Mouse (Mus musculus) heart, embryonic 15.5 days (tissue): ENCODE results near the gene Crybb3. TPM values are rescaled to one million over a fixed set of nuclear protein-coding genes. Genes with fewer than 3 reads are reported as not detected.

Source experiments
- ATAC-seq: fragments of 200-750 bp; cut with Nextera tagmentation; replicated peaks from 2 replicates; pipeline ENCODE4 v1.8.0; 2017; ENCODE audit warnings: low read depth, moderate TSS enrichment; ENCODE audit not compliant: insufficient number of reproducible peaks, insufficient read depth, low FRiP score
- H3K27ac ChIP-seq: fragments of 300-500 bp; sonication (generic); 2 replicates; pipeline ENCODE4 v1.5.1; 2015; ENCODE audit warnings: mild to moderate bottlenecking, inconsistent platforms
- H3K27me3 ChIP-seq: fragments of 300-500 bp; sonication (generic); 2 replicates; pipeline ENCODE4 v1.6.1; 2015; ENCODE audit warnings: inconsistent platforms
- H3K36me3 ChIP-seq: fragments of 300-500 bp; sonication (generic); 2 replicates; pipeline ENCODE4 v1.6.1; 2015; ENCODE audit warnings: mild to moderate bottlenecking, inconsistent platforms
- H3K4me1 ChIP-seq: fragments of 300-500 bp; sonication (generic); replicated peaks from 2 replicates; pipeline ENCODE4 v1.6.1; 2015; ENCODE audit warnings: inconsistent platforms
- H3K4me2 ChIP-seq: fragments of 300-500 bp; sonication (generic); 2 replicates; pipeline ENCODE4 v1.6.1; 2015; ENCODE audit warnings: inconsistent platforms, mild to moderate bottlenecking, moderate library complexity
- H3K4me3 ChIP-seq: fragments of 300-500 bp; sonication (generic); 2 replicates; pipeline ENCODE4 v1.5.1; 2015; ENCODE audit warnings: mild to moderate bottlenecking, inconsistent platforms
- H3K9ac ChIP-seq: fragments of 300-500 bp; sonication (generic); 2 replicates; pipeline ENCODE4 v1.6.1; 2015; ENCODE audit warnings: mild to moderate bottlenecking, inconsistent platforms
- H3K9me3 ChIP-seq: fragments of 300-500 bp; sonication (generic); replicated peaks from 2 replicates; pipeline ENCODE4 v1.6.1; 2016; ENCODE audit warnings: inconsistent platforms
- WGBS: fragments of 180-500 bp; shearing (Covaris S2); methylation state at CpG from one replicate; pipeline ENCODE4 v1.1.7; 2015; ENCODE audit warnings: mixed read lengths; 5-methylcytosine and 5-hydroxymethylcytosine counted together
- polyA plus RNA-seq: library from polyadenylated mRNA; unstranded; fragments of >200 nt; fragmentation: Nextera tagmentation; extraction: Ambion mirVana; gene quantifications from 2 replicates; pipeline ENCODE4 v1.2.1, GENCODE M21; 2015

Gene Crybb3
- 0.83 and 1.5 TPM in 2 replicates for polyA plus RNA-seq

DNA sequence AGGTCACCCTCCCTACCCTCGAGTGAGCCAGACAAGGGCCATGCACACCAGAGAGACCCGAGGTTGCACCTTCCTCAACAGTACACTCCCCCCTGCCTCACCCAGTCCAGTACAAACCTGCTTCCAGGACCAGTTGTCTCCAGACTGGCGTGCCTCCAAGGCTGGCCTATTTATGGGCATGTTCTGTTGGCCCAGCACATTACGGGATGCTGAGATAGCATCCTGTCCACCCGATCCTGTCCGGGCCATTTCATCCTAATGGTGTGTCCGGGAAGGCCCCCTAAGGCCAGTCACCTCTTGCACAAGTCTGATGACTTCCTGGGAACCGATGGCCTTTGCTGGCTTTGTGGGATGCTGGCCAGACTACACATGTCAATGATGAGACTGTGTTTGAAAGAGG, at the start of gene Crybb3:
TSS of gene Crybb3 (minus strand) at position 146 of the 400 bp plus-strand sequence.
- no peak within 1 kb of the TSS for H3K9ac ChIP-seq
- peaks cover 25% of the 10 kb centered on the region for H3K4me1 ChIP-seq
- H3K9me3 ChIP-seq = no peaks in the 10 kb centered on the region
- WGBS = 53% methylated on average over 8 of the region's 8 CpGs
- no peaks in the 10 kb centered on the region for H3K36me3 ChIP-seq
- ATAC-seq = no peak
- no peak within 1 kb of the TSS for H3K27ac ChIP-seq
- H3K4me3 ChIP-seq = no peak within 1 kb of the TSS
- peaks cover 15% of the 10 kb centered on the region for H3K27me3 ChIP-seq
- peak within 1 kb of the TSS; percentile 47 for H3K4me2 ChIP-seq

DNA sequence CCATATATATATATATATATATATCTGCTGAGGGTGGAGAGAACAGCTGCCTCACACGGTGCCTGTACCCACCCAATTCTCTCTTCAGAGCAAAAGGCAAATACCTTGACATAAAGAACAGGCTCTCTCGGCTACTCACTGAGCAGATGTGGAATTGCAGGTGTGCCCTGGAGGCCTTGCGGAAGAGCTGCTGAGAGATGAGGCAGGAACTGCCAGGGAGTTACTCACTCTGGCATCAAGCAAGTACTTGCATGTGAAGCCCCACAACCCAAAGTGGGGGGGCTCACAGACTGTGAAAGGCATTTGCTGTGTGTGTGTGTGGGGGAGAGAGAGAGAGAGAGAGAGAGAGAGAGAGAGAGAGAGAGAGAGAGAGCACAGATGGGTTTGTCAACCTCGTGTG, 47.0 kb upstream of the Crybb3 start:
- H3K9ac ChIP-seq = no peak overlapping the region

DNA sequence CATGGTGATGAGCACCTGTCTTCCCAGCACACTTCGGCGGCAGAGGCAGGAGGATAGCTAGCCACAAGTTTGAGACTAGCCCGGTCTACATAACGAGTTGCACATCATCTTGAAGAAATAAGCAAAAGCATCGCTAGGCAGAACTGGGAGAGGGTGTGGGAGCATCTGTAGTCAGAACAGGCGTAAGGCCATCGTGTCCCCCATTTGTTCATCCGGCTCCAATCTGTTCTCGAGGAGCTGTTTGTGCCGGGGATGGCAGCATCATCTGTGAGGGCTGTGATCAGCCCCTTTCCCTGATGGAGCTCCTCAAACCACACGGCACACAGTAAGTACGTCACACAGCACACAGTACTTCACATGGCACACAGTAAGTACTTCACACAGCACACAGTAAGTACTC, 45.1 kb upstream of the Crybb3 start:
- H3K4me2 ChIP-seq = no peak overlapping the region
- peaks cover 60% of the 10 kb centered on the region for H3K4me1 ChIP-seq
- WGBS = 94% methylated on average over 12 of the region's 12 CpGs
- H3K9me3 ChIP-seq = no peaks in the 10 kb centered on the region
- H3K36me3 ChIP-seq = no peaks in the 10 kb centered on the region; the same call in 1 of the 2 replicates
- no peaks in the 10 kb centered on the region for H3K27me3 ChIP-seq
- H3K4me3 ChIP-seq = no peak overlapping the region
- H3K27ac ChIP-seq = no peak overlapping the region
- ATAC-seq = no peak
- no peak overlapping the region for H3K9ac ChIP-seq

More for the DNA sequence above, 47.0 kb upstream of the Crybb3 start:
- no peak overlapping the region for H3K4me2 ChIP-seq
- H3K9me3 ChIP-seq = no peaks in the 10 kb centered on the region
- no peak overlapping the region for H3K4me3 ChIP-seq
- no peaks in the 10 kb centered on the region; the same call in 1 of the 2 replicates for H3K36me3 ChIP-seq
- no peak for ATAC-seq
- peaks cover 60% of the 10 kb centered on the region for H3K4me1 ChIP-seq
- no peaks in the 10 kb centered on the region for H3K27me3 ChIP-seq
- 65% methylated on average over 4 of the region's 4 CpGs for WGBS
- H3K27ac ChIP-seq = no peak overlapping the region

DNA sequence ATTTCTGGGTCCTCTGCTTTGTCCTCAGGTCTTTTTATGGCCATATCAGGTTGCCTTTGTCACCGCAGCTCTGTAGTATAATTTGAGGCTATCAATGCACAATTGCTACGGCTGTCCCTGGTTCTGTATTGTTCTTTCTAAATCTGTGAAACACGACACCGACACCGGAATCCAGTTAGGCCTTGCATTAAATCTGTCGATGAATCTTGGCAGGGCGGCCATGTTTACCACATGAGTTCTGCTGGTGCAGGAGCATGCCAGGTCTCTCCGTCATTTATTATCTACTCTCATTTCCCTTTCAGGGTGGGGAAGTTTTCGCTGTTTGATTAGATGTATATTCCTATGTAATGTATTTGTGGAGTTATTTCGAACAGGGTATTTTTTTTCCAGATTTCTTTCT, 42.3 kb upstream of the Crybb3 start:
- Histone ChIP-seq H3K4me1 (peaks cover 71% of the 10 kb centered on the region), H3K4me2 (no peak overlapping the region), H3K9me3 (no peaks in the 10 kb centered on the region), H3K9ac (no peak overlapping the region), H3K27ac (peak overlapping the region; percentile 27; the same call in 1 of the 2 replicates), H3K4me3 (no peak overlapping the region), H3K27me3 (no peaks in the 10 kb centered on the region), H3K36me3 (no peaks in the 10 kb centered on the region)
- 59% methylated on average over 10 of the region's 10 CpGs for WGBS
- ATAC-seq = no peak

DNA sequence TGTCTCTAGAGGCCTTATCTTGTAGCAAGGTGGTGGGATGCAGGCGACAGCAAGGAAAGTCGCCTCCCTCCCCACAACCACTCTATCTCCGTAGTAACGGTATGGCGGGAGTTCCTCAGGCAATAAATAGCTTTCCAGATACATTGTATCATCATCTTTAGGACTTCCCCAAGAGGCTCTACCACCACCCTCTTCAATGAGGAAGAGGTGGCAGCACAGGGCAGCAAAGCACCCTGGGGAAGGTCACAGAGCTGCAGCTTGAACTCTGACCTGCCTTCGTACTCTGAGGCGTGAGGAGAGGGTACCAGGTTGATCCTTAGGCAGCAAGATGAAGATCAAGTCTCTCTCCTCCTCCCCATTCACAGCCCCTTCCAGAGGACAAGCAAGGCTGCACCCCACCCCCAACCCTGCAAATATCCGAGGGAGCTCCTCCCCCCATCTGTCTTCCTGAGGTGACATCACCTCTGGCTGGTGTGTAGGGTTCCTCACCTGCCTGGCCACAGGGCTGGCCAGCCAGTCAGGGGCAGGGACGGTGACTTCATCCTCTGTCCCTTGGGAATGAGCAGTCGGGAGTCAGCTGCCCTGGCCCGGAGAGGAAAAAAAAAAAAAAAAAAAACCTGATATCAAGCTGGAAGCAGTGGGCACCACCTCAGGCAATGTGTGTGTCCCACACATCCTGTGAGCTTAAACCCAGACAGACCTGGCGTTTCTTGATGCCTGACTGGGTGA, 41.1 kb upstream of the Crybb3 start:
- Histone ChIP-seq H3K4me1 (peaks cover 74% of the 10 kb centered on the region), H3K36me3 (no peaks in the 10 kb centered on the region), H3K9me3 (no peaks in the 10 kb centered on the region), H3K27ac (peak overlapping the region; percentile 59), H3K9ac (peak overlapping the region; percentile 19; the same call in 1 of the 2 replicates), H3K4me2 (0 out of 2 replicates have a peak overlapping the region, but pooled peaks have one; percentile 1), H3K27me3 (no peaks in the 10 kb centered on the region), H3K4me3 (no peak overlapping the region)
- ATAC-seq = peak; percentile 29; the same call in 1 of the 2 replicates
- 27% methylated on average over 12 of the region's 12 CpGs for WGBS

DNA sequence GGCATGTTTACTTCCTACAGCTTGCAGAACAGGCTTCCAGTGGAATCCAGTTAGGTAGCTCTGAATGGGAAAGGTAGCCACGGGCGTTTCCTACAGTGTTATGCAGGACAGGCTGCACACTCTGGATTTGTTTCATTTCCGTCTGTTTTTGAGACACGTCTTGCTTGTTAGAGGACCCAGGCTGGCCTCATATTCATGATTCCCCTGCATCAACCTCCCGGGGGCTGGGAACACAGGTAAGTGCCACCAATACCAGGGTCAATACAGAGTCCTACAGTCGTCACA, 40.1 kb upstream of the Crybb3 start:
- no peak for ATAC-seq
- Histone ChIP-seq H3K4me2 (no peak overlapping the region), H3K27ac (peak overlapping the region; percentile 59), H3K4me1 (peaks cover 72% of the 10 kb centered on the region), H3K36me3 (no peaks in the 10 kb centered on the region), H3K4me3 (no peak overlapping the region), H3K9ac (no peak overlapping the region), H3K27me3 (no peaks in the 10 kb centered on the region), H3K9me3 (no peaks in the 10 kb centered on the region)
- 71% methylated on average over 6 of the region's 6 CpGs for WGBS

DNA sequence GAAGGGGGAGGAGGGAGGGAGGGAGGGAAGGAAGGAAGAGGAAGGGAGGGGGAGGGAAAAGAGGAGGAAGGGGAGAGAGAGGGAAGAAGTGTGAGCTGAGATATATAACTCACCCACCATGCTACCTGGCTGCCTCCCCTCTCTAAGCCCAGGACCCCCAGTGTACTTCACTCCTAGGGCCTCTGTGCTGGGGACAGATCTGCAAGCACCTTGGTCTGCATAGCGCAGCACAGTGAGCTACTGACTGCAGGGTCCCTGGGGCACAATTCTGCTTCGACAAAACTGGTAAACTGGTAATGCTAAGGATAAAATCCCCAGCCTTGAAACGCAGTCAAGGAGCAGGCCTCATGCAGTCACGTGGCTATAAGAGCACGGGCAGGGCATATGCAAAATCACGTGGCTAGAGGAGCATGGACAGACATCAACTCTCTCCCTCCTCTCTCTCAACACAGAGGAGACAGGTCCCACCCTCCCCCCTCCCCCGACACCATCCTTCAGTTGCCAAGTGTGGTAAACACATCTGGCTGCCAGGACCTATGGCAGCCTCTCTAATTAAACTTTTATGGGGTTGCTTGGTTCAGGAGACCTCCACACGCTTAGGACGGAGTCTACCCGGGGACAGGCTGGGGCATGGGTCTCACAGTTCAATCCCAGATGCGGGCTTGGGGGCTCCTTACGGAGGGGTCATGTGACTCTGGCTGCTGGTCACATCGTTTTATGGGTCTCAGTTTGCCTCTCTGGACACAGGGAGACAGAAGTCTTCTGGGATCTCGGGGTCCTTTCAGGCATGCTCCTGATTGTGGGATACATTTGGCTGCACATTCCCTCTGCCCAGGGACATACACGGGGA, 39.6 kb upstream of the Crybb3 start:
- Histone ChIP-seq H3K36me3 (no peaks in the 10 kb centered on the region), H3K4me3 (no peak overlapping the region), H3K27ac (peak overlapping the region; percentile 46), H3K4me1 (peaks cover 75% of the 10 kb centered on the region), H3K9me3 (no peaks in the 10 kb centered on the region), H3K27me3 (no peaks in the 10 kb centered on the region), H3K9ac (0 out of 2 replicates have a peak overlapping the region, but pooled peaks have one; percentile 20), H3K4me2 (0 out of 2 replicates have a peak overlapping the region, but pooled peaks have one; percentile 6)
- no peak for ATAC-seq
- 31% methylated on average over 15 of the region's 15 CpGs for WGBS

DNA sequence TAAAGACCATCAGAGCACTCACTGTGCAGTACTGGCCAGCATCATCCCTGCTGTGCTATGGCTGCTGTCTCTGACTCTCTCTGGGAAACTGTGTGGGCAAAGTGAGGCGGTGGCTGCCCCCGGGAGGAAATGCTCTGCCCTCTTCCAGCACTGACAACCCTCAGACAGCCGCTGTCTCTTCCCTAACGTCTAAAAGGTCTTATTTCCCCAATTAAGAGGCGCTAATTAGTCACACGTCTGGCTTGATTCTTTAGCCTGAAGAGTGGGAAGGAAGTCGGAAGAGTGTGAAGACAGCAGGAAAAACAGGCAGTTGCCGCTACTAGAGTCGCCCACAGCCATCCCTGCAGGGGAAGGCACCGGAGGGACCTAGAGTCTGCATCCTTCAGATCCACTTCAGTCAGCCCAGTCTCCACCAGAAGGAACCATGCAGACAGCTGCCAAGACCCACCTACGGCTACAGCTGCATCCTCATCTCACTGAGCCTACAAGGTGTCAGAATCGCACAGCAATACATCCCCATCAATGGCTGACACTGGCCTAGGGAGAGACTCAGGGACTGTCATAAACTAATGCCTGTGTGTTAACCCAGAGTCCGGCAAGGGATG, 38.6 kb upstream of the Crybb3 start:
- 42% methylated on average over 13 of the region's 13 CpGs for WGBS
- ATAC-seq = no peak
- Histone ChIP-seq H3K27ac (peak overlapping the region; percentile 26; the same call in 1 of the 2 replicates), H3K9ac (no peak overlapping the region), H3K4me3 (no peak overlapping the region), H3K27me3 (no peaks in the 10 kb centered on the region), H3K36me3 (no peaks in the 10 kb centered on the region), H3K9me3 (no peaks in the 10 kb centered on the region), H3K4me2 (no peak overlapping the region), H3K4me1 (peaks cover 85% of the 10 kb centered on the region)

DNA sequence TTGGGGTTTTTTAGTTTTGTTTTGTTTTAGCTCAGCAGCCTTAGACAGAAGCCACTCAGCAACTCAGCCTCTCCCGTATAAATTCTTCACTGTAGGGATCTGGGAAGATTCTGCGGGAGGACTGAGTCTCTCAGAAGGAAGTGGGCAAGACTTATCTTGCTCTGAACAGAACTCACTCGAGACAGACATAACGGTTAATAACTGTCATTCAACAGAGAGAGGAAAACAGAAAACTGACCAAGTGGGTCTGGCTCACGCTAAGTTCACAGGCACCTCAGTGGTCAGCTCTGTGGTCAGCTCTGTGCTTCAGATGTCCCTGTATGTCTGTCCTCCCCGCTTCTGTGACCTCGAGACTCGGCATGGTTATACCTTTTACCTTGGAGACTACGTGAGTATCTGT, 37.9 kb upstream of the Crybb3 start:
- Histone ChIP-seq H3K9ac (no peak overlapping the region), H3K4me3 (no peak overlapping the region), H3K27me3 (no peaks in the 10 kb centered on the region), H3K4me2 (no peak overlapping the region), H3K9me3 (no peaks in the 10 kb centered on the region), H3K4me1 (peaks cover 90% of the 10 kb centered on the region), H3K27ac (peak overlapping the region; percentile 26; the same call in 1 of the 2 replicates), H3K36me3 (no peaks in the 10 kb centered on the region)
- WGBS = 55% methylated on average over 9 of the region's 9 CpGs
- no peak for ATAC-seq

DNA sequence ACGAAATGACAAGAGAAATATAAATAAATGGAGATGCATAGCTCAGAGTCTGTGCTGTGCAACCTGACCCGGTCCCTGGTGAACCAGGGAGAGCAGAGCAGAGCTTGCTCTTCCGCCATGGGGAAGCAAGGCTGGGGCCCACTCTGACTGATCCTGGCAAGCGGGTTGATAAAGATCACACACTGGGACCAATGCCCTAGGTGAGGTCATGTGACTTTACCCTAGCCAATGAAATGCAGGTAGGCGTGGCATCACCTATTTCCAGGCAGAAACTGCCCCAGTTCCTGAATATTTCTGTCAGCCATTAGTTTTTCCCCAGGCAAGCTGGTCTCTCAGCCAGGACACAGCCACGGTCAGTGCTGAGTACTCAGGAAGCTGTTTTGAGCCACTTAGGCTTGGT, 37.3 kb upstream of the Crybb3 start:
- Histone ChIP-seq H3K9me3 (no peaks in the 10 kb centered on the region), H3K27ac (peak overlapping the region; percentile 26), H3K4me2 (no peak overlapping the region), H3K9ac (no peak overlapping the region), H3K27me3 (no peaks in the 10 kb centered on the region), H3K4me1 (peaks cover 91% of the 10 kb centered on the region), H3K4me3 (no peak overlapping the region), H3K36me3 (no peaks in the 10 kb centered on the region)
- no peak for ATAC-seq
- 44% methylated on average over 6 of the region's 6 CpGs for WGBS

DNA sequence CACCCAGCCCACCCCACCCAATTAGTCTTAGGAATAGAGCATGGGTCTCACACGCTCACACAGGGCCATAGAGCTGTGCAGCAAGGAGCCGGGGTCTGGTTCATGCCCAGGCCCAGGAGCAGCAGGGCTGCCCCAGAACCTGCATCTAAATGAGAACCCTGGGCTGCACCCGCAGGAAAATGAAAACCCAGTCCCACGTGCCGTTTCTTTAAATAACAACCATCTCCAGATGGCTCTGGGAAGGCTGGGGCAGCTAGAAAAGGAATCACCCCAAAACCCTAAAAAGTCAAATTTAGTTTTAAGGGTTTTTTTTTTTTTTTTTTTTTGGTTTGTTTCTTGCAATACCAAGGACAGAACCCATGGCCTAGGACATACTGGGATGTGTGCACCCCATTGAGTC, 36.0 kb upstream of the Crybb3 start:
- H3K4me3 ChIP-seq = no peak overlapping the region
- H3K4me1 ChIP-seq = peaks cover 91% of the 10 kb centered on the region
- ATAC-seq = no peak
- 65% methylated on average over 5 of the region's 5 CpGs for WGBS
- H3K27me3 ChIP-seq = no peaks in the 10 kb centered on the region
- H3K9ac ChIP-seq = no peak overlapping the region
- H3K9me3 ChIP-seq = no peaks in the 10 kb centered on the region
- H3K27ac ChIP-seq = peak overlapping the region; percentile 6; the same call in 1 of the 2 replicates
- H3K36me3 ChIP-seq = no peaks in the 10 kb centered on the region
- H3K4me2 ChIP-seq = no peak overlapping the region
